Mouse (Mus musculus) testis, adult 2 months (tissue): ENCODE results near the gene Gclm. TPM values are rescaled to one million over a fixed set of nuclear protein-coding genes. Genes with fewer than 3 reads are reported as not detected.
"Not testable (repeated sequence)": the region's sequence is repeated elsewhere in the genome, so short reads cannot be mapped to it uniquely, and the experiment has no call there.

ENCODE experiments used
- H3K27ac ChIP-seq: fragments of 200-500 bp; 2 replicates; pipeline ENCODE4 v1.5.1; 2012; ENCODE audit warnings: low read depth, low read length; ENCODE audit not compliant: control insufficient read depth, insufficient read depth
- H3K27me3 ChIP-seq: fragments of 200-500 bp; 2 replicates; pipeline ENCODE4 v1.6.1; 2012; ENCODE audit warnings: mild to moderate bottlenecking, low read length, moderate library complexity; ENCODE audit not compliant: control insufficient read depth, insufficient read depth
- H3K36me3 ChIP-seq: fragments of 200-500 bp; 2 replicates; pipeline ENCODE4 v1.6.1; 2012; ENCODE audit warnings: mild to moderate bottlenecking, low read length; ENCODE audit not compliant: control insufficient read depth, insufficient read depth
- H3K4me1 ChIP-seq: fragments of 200-500 bp; 2 replicates; pipeline ENCODE4 v1.6.1; 2012; ENCODE audit warnings: low read length; ENCODE audit not compliant: control insufficient read depth, insufficient read depth
- H3K4me3 ChIP-seq: fragments of 200-500 bp; 2 replicates; pipeline ENCODE4 v1.5.1; 2012; ENCODE audit warnings: low read depth, mild to moderate bottlenecking, low read length, moderate library complexity, mixed read lengths; ENCODE audit not compliant: control insufficient read depth
- CTCF ChIP-seq: fragments of 200-500 bp; IDR thresholded peaks from 2 replicates; pipeline ENCODE4 v1.5.1; 2012; ENCODE audit warnings: low read depth, mild to moderate bottlenecking, inconsistent platforms, low read length, moderate library complexity; ENCODE audit not compliant: control insufficient read depth, insufficient read depth, insufficient replicate concordance
- POLR2A ChIP-seq: fragments of 200-500 bp; IDR thresholded peaks from 2 replicates; pipeline ENCODE4 v1.6.1; 2012; ENCODE audit warnings: low read depth, mild to moderate bottlenecking, inconsistent platforms, low read length, moderate library complexity; ENCODE audit not compliant: control insufficient read depth
- polyA plus RNA-seq: library from polyadenylated mRNA; depleted of rRNA; stranded (reverse); fragments of >200 nt; gene quantifications from 2 replicates; pipeline ENCODE4 v1.2.3, GENCODE M21; 2012

Gene Gclm
- polyA plus RNA-seq, 1 experiment = 31.7 TPM

DNA sequence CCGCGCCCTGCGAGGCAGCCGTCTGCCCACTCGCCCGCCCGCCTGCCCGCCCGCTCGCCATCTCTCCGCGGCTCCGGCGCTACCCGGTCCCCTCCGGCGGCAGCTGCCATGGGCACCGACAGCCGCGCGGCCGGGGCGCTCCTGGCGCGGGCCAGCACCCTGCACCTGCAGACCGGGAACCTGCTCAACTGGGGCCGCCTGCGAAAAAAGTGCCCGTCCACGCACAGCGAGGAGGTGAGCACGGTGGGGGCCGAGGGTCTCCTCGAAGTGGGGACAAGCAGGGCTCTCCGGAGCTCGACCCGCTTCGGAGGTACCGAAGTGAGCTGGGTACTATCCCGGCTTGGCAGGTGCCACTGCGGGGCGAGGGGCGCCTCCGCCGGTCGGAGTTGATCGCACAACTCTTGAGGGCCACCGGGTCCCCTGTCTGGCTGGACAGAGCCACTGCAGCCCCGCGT lies 548 bp downstream of the Gclm start:
- peaks cover 8% of the 10 kb centered on the region for H3K4me1 ChIP-seq
- TF ChIP-seq CTCF (no peak), POLR2A (no peak)
- H3K36me3 ChIP-seq = no peaks in the 10 kb centered on the region
- H3K27me3 ChIP-seq = no peaks in the 10 kb centered on the region
- H3K27ac ChIP-seq = peak overlapping the region; percentile 97
- H3K4me3 ChIP-seq = peak overlapping the region; percentile 97

DNA sequence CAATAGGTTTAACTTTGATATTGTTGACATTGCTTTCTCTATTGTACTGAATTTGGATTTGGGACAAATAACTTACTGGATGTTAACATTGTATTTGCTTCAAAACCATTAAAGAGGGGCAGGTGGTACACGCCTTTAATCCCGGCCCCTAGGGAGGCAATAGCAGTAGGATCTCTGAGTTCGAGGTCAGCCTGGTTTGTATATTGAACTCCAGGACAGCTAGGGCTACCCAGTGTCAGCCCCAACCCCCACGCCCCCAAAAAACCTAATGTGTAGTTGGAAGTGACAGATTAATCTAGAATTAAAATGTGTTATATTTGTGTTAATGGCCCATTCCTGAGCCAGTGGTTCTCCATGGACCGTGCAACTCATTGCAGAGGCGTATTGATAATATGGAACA lies 1.0 kb downstream of the Gclm start:
- TF ChIP-seq CTCF (no peak), POLR2A (no peak)
- Histone ChIP-seq H3K4me1 (peaks cover 8% of the 10 kb centered on the region), H3K27me3 (no peaks in the 10 kb centered on the region), H3K4me3 (peak overlapping the region; percentile 97), H3K27ac (peak overlapping the region; percentile 97), H3K36me3 (no peaks in the 10 kb centered on the region)

DNA sequence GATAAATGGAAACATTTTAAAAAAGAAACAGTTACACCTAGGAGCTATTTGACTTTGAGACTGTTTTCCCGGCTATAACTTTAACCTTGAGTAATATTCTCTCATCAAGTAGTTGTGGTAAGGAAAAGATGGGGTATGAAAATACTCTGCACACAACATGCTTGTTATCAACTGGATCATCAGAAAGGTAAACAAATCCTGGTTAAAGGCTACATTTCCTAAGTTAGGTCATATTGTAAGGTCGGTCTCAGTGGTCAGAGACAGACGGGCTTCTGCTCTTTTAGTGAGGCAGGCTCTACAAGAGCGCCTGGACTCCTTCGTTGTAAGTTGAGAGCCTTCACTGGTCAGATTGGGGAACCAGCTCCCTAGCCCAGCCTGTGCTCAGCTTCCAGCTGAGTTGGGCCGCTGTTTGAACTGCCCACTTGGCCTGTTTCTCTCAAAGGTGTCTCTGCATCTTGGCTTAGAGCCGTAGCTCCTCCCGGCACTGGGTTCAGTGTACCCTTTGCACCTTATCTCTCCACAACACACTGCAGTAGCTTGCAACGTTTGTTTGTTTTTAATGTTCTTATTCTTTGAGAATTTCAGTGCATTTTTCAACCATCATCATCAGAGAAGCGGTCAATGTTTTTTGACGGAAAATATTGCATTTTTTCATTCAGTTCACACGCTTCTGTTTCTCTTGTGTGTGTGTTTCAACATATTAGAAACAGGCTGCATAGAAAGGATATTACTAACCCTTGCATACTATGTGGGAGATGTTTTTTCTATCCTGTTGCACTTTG lies 1.8 kb downstream of the Gclm start:
- Histone ChIP-seq H3K4me1 (peaks cover 8% of the 10 kb centered on the region), H3K27ac (no peak overlapping the region), H3K27me3 (no peaks in the 10 kb centered on the region), H3K36me3 (no peaks in the 10 kb centered on the region), H3K4me3 (no peak overlapping the region)
- TF ChIP-seq POLR2A (no peak), CTCF (no peak)

DNA sequence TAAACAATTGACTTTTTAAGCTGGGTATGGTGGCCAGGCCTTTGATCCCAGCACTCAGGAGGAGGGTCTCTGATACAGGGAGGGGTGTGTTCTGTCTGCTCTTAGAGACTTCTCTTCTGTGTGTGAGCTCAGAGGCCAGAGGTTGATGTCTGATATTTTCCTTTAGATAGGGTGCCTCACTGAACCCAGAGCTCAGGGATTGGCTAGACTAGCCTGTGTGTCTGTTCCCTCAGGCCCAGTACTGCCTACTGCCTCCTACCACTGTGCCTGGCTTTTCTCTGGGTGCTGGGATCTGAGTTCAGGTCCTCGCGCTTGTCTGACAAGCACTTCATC lies 2.4 kb downstream of the Gclm start:
- H3K4me3 ChIP-seq = no peak overlapping the region
- TF ChIP-seq POLR2A (no peak), CTCF (no peak)

DNA sequence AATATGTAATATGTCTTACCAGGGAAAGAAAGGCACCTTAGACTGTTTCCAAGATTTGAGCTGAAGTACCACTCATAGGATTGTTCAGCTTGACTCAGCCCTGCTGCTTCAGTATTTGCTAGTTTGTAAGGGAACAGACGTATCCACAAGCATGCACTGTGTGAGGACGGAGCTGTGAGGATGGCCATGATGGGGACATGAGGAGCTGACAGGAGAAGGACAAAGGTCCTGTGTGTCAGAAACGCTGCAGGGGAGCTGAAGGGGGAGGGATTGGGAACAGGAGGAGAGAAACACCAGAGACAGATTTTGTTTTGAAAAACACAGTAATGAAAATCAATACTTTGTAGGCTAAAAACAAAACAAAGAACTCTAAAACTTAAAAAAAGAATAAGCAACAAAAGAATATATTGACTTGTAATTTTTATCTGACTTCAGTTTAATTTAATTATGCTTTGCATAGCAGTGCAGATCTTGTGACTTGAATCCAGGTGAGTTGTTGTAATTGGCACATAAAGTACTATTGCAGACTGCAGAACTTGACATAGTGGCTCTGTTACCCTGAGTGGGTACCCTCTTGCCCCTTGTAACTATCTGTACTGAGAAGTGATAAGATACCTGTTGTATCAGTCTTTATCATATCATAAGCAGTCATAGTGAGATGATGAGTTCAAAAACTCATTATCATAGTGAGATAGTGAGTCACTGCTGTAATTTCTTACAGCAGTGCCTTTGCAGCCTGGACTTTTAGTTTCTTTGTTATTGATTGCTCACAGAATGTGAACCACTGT lies 7.3 kb downstream of the Gclm start:
- Histone ChIP-seq H3K4me1 (no peaks in the 10 kb centered on the region; the same call in 1 of the 2 replicates), H3K27me3 (no peaks in the 10 kb centered on the region), H3K36me3 (no peaks in the 10 kb centered on the region), H3K4me3 (no peak overlapping the region), H3K27ac (no peak overlapping the region)
- TF ChIP-seq CTCF (no peak), POLR2A (no peak)

More for the DNA sequence above, 2.4 kb downstream of the Gclm start:
- Histone ChIP-seq H3K4me1 (peaks cover 8% of the 10 kb centered on the region), H3K27me3 (no peaks in the 10 kb centered on the region), H3K27ac (no peak overlapping the region), H3K36me3 (no peaks in the 10 kb centered on the region)

DNA sequence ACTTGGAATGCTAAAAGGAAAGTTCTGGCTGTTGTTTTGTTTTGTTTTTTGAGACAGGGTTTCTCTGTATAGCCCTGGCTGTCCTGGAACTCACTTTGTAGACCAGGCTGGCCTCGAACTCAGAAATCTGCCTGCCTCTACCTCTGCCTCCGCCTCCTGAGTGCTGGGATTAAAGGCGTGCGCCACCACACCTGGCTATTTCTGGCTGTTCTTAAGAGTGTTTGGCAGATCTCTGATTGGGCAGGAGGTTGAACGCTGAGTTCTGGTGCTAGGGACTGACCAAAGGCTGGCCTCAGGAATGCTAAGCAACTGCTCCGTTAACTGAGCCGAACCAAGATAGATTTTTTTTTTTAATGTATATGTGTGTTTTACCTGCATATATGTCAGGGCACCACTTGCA lies 8.7 kb downstream of the Gclm start:
- not testable (repeated sequence) for H3K27me3 ChIP-seq, H3K27ac ChIP-seq, H3K4me1 ChIP-seq, H3K36me3 ChIP-seq, H3K4me3 ChIP-seq

DNA sequence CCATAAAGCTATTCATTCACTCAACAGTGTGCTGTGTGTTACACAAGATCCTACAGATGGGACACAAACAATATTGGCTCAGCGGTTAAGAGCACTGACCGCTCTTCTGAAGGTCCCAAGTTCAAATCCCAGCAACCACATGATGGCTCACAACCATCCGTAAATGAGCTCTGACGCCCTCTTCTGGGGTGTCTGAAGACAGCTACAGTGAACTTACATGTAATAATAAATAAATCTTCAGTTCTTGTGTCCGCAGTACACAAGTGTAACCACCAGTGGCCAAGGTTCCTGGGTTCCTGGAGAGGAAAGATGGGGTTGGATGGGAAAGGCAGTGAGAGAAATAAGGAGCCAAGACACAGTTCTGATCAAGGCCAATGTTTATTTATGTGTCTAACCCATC lies 24.6 kb downstream of the Gclm start:
- H3K36me3 ChIP-seq = no peaks in the 10 kb centered on the region
- no peak overlapping the region for H3K4me3 ChIP-seq
- TF ChIP-seq CTCF (no peak), POLR2A (no peak)
- H3K27ac ChIP-seq = no peak overlapping the region
- peaks cover under 1% of the 10 kb centered on the region; the same call in 1 of the 2 replicates for H3K4me1 ChIP-seq
- H3K27me3 ChIP-seq = no peaks in the 10 kb centered on the region

DNA sequence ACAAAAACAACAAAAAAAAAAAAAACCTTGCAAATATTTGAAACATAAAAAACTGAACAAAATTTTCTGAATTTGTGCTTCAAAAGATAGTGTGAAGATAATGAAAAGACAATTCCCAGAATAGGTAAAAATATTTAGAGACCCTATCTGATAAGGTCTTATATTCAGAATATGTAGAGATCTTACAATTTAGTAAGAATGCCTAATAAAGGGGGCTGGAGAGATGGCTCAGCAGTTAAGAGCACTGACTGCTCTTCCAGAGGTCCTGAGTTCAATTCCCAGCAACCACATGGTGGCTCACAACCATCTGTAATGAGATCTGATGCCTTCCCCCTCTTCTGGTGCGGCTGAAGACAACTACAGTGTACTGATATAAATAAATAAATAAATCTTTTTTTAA lies 27.2 kb downstream of the Gclm start:
- not testable (repeated sequence) for H3K27ac ChIP-seq, H3K4me1 ChIP-seq, H3K27me3 ChIP-seq, H3K4me3 ChIP-seq, H3K36me3 ChIP-seq
